Mouse (Mus musculus): ENCODE results near the gene Dnajc9.

DNA sequence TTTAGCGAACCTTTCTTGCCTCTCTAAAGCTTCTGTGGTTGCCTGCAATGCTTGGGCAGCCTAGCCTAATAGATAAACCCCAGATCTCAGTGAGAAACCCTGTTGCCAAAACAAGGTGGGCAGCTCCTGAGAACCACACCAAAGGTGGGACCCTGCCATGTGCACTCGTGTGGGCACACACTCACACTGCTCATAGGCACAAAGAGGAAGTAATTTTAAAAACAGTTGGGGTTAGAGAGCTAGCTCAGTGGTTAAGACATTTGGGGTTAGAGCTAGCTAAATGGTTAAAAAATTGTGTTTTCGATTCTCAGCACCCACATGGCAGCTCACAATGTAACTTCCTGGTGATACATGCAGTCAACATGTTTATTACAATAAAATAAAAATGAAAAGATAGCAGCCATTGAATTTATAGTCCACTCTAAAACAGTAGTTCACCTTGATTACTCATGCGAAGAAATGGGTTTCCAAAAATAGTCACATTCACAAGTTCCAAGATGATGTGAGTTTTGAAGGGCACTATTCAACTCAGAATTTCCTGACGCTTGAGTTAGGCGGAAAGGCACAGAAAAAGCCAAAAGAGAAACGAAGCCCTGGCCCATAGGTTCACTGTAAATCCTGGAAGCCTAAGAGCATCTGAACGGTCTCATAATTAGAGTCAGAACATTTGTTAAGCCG lies 8.8 kb downstream of the Dnajc9 start:
- no peak for TF ChIP-seq CTCF (IDR thresholded peaks at IDR 0.05; ENCODE audit: low read depth)
- TF ChIP-seq EP300 (optimal IDR thresholded peaks at IDR 0.05), result no peak

Measured in stomach, postnatal 0 days (tissue).